Mouse (Mus musculus): ENCODE results near the gene Pip5k1b. TPM values are rescaled to one million over a fixed set of nuclear protein-coding genes. Genes with fewer than 3 reads are reported as not detected.

The Pip5k1b gene
- polyA plus RNA-seq, 1 experiment from 2014 or later: 2.4 TPM

DNA sequence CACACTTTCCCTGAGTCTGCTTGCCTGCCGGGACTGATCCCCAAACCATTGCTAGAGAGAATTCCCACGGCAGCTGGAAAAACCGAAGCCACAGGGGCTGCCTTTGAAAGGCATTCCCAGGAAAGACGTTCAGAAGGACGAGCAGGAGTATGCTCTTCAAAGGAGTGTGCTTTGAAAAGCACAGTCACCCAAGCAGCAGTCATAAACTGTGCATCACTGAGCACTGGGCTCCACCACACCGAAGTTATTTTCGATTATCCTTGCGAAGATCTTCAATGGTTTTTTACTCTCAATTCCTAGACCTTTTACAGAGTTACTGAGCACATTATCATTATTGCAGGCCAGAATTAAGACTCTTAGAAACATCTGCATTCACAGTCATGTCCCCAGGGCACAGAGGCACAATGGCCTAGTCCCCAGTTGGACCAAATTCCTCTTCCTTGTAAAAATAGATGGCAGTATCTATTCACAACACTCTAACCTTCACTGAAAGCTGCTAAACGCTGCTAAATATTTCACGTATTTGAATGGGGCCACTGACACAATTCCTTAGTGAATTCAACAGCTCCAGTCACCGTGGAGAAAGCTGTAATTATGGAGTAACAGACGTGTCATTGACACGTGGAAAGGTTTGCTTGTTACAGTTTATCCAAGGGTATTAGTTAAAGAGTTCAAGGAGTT lies 47.4 kb downstream of the Pip5k1b start:
- Histone ChIP-seq H3K4me3 (no peak overlapping the region), H3K36me3 (no peaks in the 10 kb centered on the region), H3K4me1 (peaks cover 21% of the 10 kb centered on the region), H3K27me3 (ENCODE audit: low read depth, poor library complexity, severe bottlenecking) (no peaks in the 10 kb centered on the region), H3K9me3 (replicated peaks) (no peaks in the 10 kb centered on the region), H3K27ac (replicated peaks) (peak overlapping the region; percentile 59; the same call in 1 of the 2 replicates)
- DNase-seq (ENCODE audit: low spot score): no peak
- 53% methylated on average over 13 of the region's 13 CpGs for WGBS

DNA sequence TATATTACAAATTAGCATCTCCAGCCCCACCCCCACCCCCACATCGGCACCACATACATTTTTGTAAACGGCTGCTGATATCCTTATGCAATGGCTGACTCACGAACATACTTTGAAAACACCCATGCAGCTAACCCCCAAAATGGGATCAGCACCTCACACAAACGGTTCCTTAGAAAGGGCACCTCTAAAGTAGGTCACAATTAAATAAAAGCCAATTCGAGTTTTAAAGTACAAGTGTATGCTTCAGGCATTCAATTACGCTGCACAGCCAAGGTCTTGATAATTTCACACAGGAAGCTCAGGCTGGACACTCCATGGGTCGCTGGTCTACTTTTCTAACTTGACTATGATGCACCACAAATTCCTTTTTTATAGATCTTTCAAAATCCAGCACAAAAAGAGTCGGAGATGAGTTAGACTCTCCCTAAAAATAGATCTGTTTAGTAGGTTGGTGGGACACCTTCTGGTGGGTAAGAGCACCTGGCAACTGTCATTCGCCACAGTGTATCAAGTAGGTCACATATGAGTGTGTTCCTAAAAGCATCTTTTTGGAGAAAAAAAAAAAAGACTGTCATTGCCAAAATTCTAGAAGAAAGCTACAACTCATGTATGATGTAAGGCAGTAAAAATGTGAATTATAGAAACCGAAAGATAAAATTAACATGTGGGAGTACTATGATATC lies 52.8 kb downstream of the Pip5k1b start:
- H3K4me3 ChIP-seq: no peak overlapping the region
- H3K4me1 ChIP-seq: peaks cover 20% of the 10 kb centered on the region
- no peaks in the 10 kb centered on the region for H3K36me3 ChIP-seq
- no peaks in the 10 kb centered on the region for H3K27me3 ChIP-seq (ENCODE audit: low read depth, poor library complexity, severe bottlenecking)
- 87% methylated on average over 10 of the region's 10 CpGs for WGBS
- no peak overlapping the region for H3K27ac ChIP-seq (replicated peaks)
- H3K9me3 ChIP-seq (replicated peaks): no peaks in the 10 kb centered on the region
- DNase-seq (ENCODE audit: low spot score): no peak

DNA sequence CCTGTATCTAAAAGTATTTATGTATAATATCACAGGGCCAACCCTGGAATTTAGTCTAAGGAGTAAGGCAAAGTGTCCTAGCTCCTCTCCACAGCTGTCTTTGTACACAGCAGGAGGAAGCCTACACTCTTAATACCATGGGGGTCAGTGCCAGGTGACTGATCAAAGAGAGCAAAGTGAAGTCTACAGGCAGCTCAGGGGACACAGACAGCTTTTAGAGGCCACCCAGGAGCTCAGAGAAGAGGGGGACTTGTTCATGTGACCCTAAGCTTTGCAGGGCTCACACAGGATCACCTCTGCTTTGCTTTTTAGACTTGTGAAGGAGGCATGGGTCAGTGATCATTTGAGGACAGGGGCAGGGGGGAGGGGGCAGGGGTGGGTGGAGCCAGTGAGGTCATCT lies 54.1 kb downstream of the Pip5k1b start:
- no peaks in the 10 kb centered on the region for H3K9me3 ChIP-seq (replicated peaks)

DNA sequence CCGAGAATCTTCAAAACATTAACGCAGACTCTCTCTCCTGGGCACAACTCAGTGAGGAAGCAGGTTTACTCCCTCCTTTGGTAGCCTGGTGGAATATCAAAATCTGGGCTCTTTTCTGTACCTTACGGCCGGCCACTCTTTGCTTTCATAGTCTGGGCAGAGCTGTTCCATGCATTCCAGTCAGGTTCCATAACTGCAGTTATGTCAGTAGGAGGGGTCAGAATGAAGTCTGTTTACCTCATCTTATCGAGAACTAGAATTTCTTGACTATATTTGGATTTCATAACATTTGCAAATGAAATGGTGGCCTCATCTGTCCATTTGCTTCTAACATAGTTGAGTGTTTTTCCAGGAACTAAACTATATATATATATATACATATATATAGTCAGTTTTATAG lies 55.2 kb downstream of the Pip5k1b start:
- Histone ChIP-seq H3K36me3 (no peaks in the 10 kb centered on the region), H3K27ac (replicated peaks) (no peak overlapping the region), H3K4me3 (no peak overlapping the region), H3K27me3 (ENCODE audit: low read depth, poor library complexity, severe bottlenecking) (no peaks in the 10 kb centered on the region), H3K9me3 (replicated peaks) (no peaks in the 10 kb centered on the region), H3K4me1 (peaks cover 11% of the 10 kb centered on the region)
- DNase-seq (ENCODE audit: low spot score): no peak
- 79% methylated on average over 5 of the region's 5 CpGs for WGBS

More for the DNA sequence above, 54.1 kb downstream of the Pip5k1b start:
- Histone ChIP-seq H3K36me3 (no peaks in the 10 kb centered on the region), H3K27ac (replicated peaks) (no peak overlapping the region), H3K4me1 (peaks cover 15% of the 10 kb centered on the region), H3K27me3 (ENCODE audit: low read depth, poor library complexity, severe bottlenecking) (no peaks in the 10 kb centered on the region), H3K4me3 (no peak overlapping the region)
- peak; percentile 26 for DNase-seq (ENCODE audit: low spot score)

DNA sequence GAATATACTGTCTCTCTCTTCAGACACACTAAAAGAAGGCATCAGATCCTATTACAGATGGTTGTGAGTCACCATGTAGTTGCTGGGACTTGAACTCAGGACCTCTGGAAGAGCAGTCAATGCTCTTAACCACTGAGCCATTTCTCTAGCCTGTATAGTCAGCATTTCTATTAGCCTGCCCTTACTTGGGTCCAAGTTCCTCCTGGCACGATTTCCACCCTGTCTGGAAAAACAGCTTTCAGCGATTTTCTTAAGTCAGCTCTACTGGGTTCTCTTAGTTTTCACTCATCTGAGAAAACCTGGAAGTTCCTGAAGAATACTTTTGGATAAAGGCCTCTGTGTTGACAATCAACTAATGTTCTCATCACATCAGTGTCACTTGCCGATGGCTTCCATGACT lies 56.4 kb downstream of the Pip5k1b start:
- WGBS: 77% methylated on average over 3 of the region's 3 CpGs
- no peaks in the 10 kb centered on the region for H3K27me3 ChIP-seq (ENCODE audit: low read depth, poor library complexity, severe bottlenecking)
- H3K9me3 ChIP-seq (replicated peaks): no peaks in the 10 kb centered on the region
- H3K27ac ChIP-seq (replicated peaks): no peak overlapping the region
- no peaks in the 10 kb centered on the region for H3K36me3 ChIP-seq
- no peak overlapping the region for H3K4me3 ChIP-seq
- no peak for DNase-seq (ENCODE audit: low spot score)
- peaks cover 11% of the 10 kb centered on the region for H3K4me1 ChIP-seq

DNA sequence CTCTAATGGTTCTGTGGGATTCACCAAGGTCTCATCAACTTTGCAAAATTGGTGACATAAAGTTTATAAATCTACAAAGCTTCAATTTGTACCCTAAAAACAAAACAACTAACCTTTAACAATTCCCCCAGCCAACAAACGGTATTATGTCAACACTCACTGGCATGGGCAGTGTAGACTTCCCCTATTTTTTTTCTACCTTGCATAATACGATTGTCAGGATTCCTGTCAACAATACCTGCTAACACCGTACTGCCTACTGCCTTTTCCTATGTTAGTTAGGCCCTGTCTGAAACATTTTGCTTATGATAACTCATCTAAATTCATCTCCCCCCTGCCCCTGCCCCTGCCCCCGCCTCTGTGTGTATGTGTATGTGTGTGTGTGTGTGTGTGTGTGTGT lies 61.8 kb downstream of the Pip5k1b start:
- WGBS: 87% methylated on average over 4 of the region's 4 CpGs
- Histone ChIP-seq H3K4me1 (peaks cover 11% of the 10 kb centered on the region), H3K4me3 (no peak overlapping the region), H3K27me3 (ENCODE audit: low read depth, poor library complexity, severe bottlenecking) (no peaks in the 10 kb centered on the region), H3K27ac (replicated peaks) (no peak overlapping the region), H3K36me3 (no peaks in the 10 kb centered on the region), H3K9me3 (replicated peaks) (no peaks in the 10 kb centered on the region)
- DNase-seq (ENCODE audit: low spot score): no peak

DNA sequence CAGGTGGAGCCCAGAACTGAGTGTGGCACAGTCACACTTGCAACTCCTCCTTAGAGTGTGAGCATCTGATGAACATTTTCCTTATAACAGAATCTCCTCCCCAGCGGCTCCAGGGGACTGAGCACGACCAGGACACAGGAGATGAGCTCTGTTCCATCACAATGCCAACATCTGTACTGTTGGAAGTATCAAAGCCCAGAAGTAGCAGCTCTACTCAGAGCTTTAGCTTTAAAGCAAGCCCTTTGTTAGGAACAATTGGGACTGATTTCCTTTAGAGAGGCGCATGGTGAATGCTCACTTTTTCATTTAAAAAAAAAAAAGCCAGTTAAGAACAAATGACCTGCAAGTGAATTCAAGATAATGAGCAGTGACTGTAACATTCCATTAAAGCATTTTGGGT lies 63.8 kb downstream of the Pip5k1b start:
- no peaks in the 10 kb centered on the region for H3K36me3 ChIP-seq
- H3K9me3 ChIP-seq (replicated peaks): no peaks in the 10 kb centered on the region
- H3K27me3 ChIP-seq (ENCODE audit: low read depth, poor library complexity, severe bottlenecking): no peaks in the 10 kb centered on the region
- no peak for DNase-seq (ENCODE audit: low spot score)
- no peak overlapping the region for H3K4me3 ChIP-seq
- peaks cover 13% of the 10 kb centered on the region for H3K4me1 ChIP-seq
- no peak overlapping the region for H3K27ac ChIP-seq (replicated peaks)
- 20% methylated on average over 3 of the region's 3 CpGs for WGBS

DNA sequence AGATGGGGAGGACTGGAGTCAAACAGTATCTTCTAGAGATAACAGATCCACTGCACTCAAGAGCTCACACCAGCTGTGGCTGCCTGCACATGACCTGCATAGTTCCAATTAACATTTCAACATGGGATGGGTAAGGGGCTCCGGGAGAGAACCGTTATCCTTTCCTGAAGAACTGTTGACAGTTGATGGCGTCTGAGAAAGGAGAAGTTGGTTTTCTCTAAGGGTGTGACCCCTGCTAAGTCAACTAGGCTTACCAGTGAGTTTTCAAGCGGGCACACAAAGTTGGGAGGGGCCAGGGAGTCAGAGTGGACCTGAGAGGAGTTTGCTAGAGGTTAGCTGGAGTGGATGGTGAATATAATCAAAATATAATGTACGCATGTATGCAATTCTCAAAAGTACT lies 65.4 kb downstream of the Pip5k1b start:
- H3K36me3 ChIP-seq: no peaks in the 10 kb centered on the region
- H3K9me3 ChIP-seq (replicated peaks): no peaks in the 10 kb centered on the region
- peaks cover 21% of the 10 kb centered on the region for H3K4me1 ChIP-seq
- no peaks in the 10 kb centered on the region; the same call in 1 of the 2 replicates for H3K27me3 ChIP-seq (ENCODE audit: low read depth, poor library complexity, severe bottlenecking)
- H3K27ac ChIP-seq (replicated peaks): no peak overlapping the region
- WGBS: 71% methylated on average over 5 of the region's 5 CpGs
- no peak for DNase-seq (ENCODE audit: low spot score)
- no peak overlapping the region for H3K4me3 ChIP-seq

DNA sequence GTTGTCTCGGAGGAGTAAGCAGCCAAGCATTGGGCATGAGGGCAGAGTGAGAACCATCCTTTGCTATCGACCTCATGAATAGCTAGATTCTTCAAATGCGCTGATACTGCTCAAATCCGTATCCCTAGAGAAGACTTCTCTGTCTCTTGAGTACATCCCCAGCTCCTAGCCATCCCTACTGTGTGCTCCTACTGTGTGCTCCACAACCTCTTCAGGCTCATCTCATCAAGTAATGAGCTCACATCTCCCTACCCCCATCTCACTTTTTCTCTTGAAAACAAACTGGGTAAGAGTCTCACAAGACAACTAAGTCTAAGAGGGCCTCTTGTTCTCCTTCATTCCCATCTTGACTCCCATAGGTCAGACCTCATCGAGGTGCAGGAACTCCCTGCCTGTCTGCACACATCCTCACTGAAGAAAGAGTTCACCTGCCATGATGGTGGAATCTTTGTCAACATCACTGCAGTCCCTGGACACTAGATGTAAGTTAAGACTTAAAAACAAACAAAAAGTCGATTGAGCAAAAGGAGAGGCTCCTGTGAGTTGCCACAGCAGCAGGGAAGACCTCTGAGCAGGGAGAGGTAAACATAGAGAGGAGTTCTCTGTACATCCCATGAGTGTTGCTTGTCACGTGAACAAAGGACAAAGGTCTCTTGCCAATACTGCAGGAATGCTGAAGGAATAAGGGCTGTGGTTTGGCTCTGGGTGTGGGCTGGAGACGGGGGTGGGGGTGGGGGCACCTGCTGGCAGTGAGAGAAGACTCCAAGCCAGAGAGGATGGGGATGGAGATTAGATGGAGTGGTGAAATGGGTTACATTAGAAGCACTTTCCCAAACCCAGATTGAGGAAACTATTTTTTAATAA lies 69.0 kb downstream of the Pip5k1b start:
- H3K4me3 ChIP-seq: no peak overlapping the region
- no peaks in the 10 kb centered on the region for H3K9me3 ChIP-seq (replicated peaks)
- H3K27me3 ChIP-seq (ENCODE audit: low read depth, poor library complexity, severe bottlenecking): peaks cover 10% of the 10 kb centered on the region; the same call in 1 of the 2 replicates
- H3K36me3 ChIP-seq: no peaks in the 10 kb centered on the region
- no peak overlapping the region for H3K27ac ChIP-seq (replicated peaks)
- no peak for DNase-seq (ENCODE audit: low spot score)
- WGBS: 76% methylated on average over 8 of the region's 8 CpGs
- H3K4me1 ChIP-seq: peaks cover 42% of the 10 kb centered on the region

DNA sequence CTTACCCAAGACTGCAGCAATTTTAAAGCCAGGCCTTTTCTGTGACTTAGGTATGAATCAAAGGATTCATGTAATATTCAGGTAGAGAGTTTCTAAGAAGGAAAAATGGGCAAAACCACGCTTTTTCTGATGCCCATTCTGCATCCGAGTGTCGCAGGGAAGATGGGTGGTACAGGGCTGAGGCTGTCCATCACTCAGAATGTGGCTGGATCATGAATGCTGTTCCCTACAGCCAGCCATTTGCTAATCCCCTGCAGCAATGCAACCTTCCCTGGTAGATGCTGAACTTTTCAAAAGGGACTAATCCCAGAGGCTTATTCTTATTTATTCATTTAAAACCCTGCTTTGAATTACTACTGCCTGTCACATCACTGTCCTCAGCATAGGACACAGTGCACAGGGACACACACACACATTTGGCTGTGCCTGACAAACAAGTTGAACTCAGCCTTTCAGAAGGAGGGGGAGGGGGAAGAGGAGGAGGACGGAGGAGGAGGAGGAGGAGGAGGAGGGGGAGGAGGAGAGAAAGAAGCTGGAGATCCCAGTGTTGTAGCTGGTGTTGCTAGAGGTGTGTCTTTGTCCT lies 71.0 kb downstream of the Pip5k1b start:
- Histone ChIP-seq H3K4me1 (peaks cover 37% of the 10 kb centered on the region), H3K27me3 (ENCODE audit: low read depth, poor library complexity, severe bottlenecking) (peaks cover 10% of the 10 kb centered on the region; the same call in 1 of the 2 replicates), H3K4me3 (no peak overlapping the region), H3K27ac (replicated peaks) (peak overlapping the region; percentile 50), H3K36me3 (no peaks in the 10 kb centered on the region), H3K9me3 (replicated peaks) (no peaks in the 10 kb centered on the region)
- 24% methylated on average over 4 of the region's 4 CpGs for WGBS
- peak; percentile 48 for DNase-seq (ENCODE audit: low spot score)

DNA sequence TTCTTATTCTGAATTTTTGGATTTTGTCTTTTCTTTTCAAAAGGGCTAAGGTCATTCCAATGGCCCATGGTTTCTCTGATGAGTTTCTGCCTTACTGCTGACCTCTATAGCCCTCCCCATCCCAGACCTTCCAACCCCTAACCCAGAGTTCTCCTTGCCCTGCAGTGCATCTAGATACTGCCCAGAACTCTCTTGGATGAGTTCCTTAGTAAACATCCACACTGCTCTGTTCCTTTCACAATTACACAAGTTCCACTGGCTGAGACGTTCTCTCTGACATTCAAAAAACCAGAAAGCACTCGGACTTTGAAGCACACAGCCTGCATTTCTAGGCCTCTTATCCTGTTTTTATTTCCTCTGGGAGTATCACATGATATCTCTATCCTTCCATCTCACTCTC lies 74.8 kb downstream of the Pip5k1b start:
- Histone ChIP-seq H3K27me3 (ENCODE audit: low read depth, poor library complexity, severe bottlenecking) (peaks cover 10% of the 10 kb centered on the region; the same call in 1 of the 2 replicates), H3K36me3 (no peaks in the 10 kb centered on the region)
- WGBS: 67% methylated on average over 2 of the region's 2 CpGs

More for the DNA sequence above, 74.8 kb downstream of the Pip5k1b start:
- Histone ChIP-seq H3K4me3 (no peak overlapping the region), H3K27ac (replicated peaks) (no peak overlapping the region), H3K4me1 (peaks cover 48% of the 10 kb centered on the region), H3K9me3 (replicated peaks) (no peaks in the 10 kb centered on the region)
- no peak for DNase-seq (ENCODE audit: low spot score)
